Mouse (Mus musculus): ENCODE measurements at regions not wholly inside any gene's neighbourhood (a gene's known extent, or its start where the extent isn't known, plus 50 kb on each side); places are given as distances from the start of the nearest gene placed in this dataset.

DNA sequence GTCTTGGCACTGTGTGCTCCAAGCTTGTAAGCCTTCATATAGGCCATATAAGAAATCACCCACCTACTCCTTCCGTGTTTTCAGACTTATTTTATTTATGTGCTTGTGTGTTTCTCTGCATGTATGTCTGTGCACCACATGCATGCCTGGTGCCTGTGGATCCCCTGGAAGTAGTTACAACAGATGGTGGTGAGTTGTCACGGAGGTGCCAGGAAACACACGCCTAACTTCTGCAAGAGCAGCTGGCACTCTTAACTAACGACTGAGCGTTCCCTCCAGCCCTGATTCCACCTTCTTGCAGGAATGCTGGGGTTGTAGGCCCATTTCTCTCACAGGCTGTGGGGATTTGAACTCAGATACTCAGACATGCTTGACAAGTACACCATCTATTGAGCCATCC lies 80.6 kb upstream of the Sulf2 start:
- ATAC-seq: no peak
- Histone ChIP-seq H3K4me3 (ENCODE audit: low read depth, low read length) (no peak overlapping the region), H3K4me2 (ENCODE audit: low read depth, low read length) (no peak overlapping the region), H3K36me3 (replicated peaks; ENCODE audit: insufficient read depth, low read length) (no peaks in the 10 kb centered on the region), H3K9ac (replicated peaks) (no peak overlapping the region), H3K27me3 (ENCODE audit: insufficient read depth, low read length) (no peaks in the 10 kb centered on the region), H3K9me3 (ENCODE audit: low read length) (no peaks in the 10 kb centered on the region), H3K4me1 (ENCODE audit: insufficient read depth) (peaks cover 18% of the 10 kb centered on the region), H3K27ac (ENCODE audit: low read depth) (no peak overlapping the region)
- WGBS (ENCODE audit: insufficient replicate concordance): 69% methylated on average over 5 of the region's 5 CpGs
- no peak for DNase-seq
- TF ChIP-seq EP300 (IDR thresholded peaks at IDR 0.05; ENCODE audit: low read depth) (no peak), CTCF (IDR thresholded peaks at IDR 0.05; ENCODE audit: low read depth) (no peak)

DNA sequence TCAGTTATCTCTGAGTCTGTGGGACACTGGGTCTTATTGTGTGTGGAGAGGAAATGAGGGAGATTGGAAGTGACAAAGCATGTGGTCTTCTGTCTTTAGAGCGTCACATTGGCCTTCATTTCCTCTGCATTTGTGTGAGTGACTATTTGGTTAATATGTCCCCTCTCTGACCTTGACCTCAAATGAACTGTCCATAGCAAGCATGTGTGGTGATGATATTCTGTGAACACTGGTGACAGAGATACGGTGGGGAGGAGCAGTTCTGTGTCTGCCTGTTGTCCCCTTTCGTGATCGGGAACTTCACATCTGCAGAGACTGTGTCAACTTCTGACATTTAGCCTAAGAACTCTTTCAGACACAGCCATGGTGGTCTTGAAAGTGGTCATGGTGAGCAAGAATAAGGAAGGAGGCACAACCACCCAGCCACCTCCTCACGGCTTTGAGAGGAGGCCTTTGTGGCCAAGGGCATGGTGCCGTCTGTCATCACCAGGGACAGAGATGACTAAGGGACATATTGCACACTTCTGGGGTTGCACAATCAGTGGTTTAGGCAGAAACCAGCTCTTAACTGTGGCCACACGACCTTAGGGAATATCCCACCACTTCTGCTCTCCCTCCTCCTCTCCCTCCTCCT lies 79.2 kb upstream of the Sulf2 start:
- no peaks in the 10 kb centered on the region for H3K36me3 ChIP-seq (replicated peaks; ENCODE audit: insufficient read depth, low read length)
- H3K4me2 ChIP-seq (ENCODE audit: low read depth, low read length): no peak overlapping the region
- H3K27me3 ChIP-seq (ENCODE audit: insufficient read depth, low read length): no peaks in the 10 kb centered on the region
- H3K4me3 ChIP-seq (ENCODE audit: low read depth, low read length): no peak overlapping the region
- WGBS (ENCODE audit: insufficient replicate concordance): 48% methylated on average over 7 of the region's 7 CpGs
- peaks cover 18% of the 10 kb centered on the region for H3K4me1 ChIP-seq (ENCODE audit: insufficient read depth)
- peak overlapping the region; percentile 44 for H3K27ac ChIP-seq (ENCODE audit: low read depth)
- no peak for TF ChIP-seq CTCF (IDR thresholded peaks at IDR 0.05; ENCODE audit: low read depth)
- TF ChIP-seq EP300 (IDR thresholded peaks at IDR 0.05; ENCODE audit: low read depth): no peak
- DNase-seq: peak; percentile 76
- no peak overlapping the region for H3K9ac ChIP-seq (replicated peaks)
- no peaks in the 10 kb centered on the region for H3K9me3 ChIP-seq (ENCODE audit: low read length)
- peak; percentile 90 for ATAC-seq

DNA sequence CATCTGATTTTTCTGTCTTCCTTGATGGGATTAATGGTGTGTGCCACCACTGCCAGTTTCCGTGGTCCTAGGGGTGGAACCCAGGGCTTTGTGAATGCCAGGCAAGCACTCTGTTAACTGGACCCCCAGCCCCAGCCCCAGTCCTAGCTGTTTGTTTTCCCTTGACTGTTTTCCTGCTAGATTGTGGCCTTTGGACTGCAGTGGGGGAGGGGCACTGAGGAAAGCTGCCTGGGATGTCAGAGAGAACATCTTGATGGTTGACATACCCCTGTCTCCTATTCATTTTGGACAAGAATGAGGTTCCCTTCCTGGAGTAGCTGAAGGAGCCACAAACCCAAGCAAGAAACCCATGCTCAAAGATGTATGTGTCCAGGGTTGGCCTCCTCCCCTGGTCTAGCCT lies 77.8 kb upstream of the Sulf2 start:
- Histone ChIP-seq H3K9me3 (ENCODE audit: low read length) (no peaks in the 10 kb centered on the region), H3K27me3 (ENCODE audit: insufficient read depth, low read length) (no peaks in the 10 kb centered on the region), H3K4me2 (ENCODE audit: low read depth, low read length) (no peak overlapping the region), H3K4me3 (ENCODE audit: low read depth, low read length) (no peak overlapping the region), H3K36me3 (replicated peaks; ENCODE audit: insufficient read depth, low read length) (no peaks in the 10 kb centered on the region), H3K4me1 (ENCODE audit: insufficient read depth) (peaks cover 18% of the 10 kb centered on the region), H3K9ac (replicated peaks) (no peak overlapping the region), H3K27ac (ENCODE audit: low read depth) (no peak overlapping the region)
- no peak for TF ChIP-seq EP300 (IDR thresholded peaks at IDR 0.05; ENCODE audit: low read depth)
- no peak for TF ChIP-seq CTCF (IDR thresholded peaks at IDR 0.05; ENCODE audit: low read depth)
- 42% methylated on average over 1 of the region's 1 CpGs for WGBS (ENCODE audit: insufficient replicate concordance)
- ATAC-seq: no peak
- DNase-seq: no peak

- TF ChIP-seq CTCF (IDR thresholded peaks at IDR 0.05; ENCODE audit: low read depth) (no peak), EP300 (IDR thresholded peaks at IDR 0.05; ENCODE audit: low read depth) (no peak)
- peaks cover 18% of the 10 kb centered on the region for H3K4me1 ChIP-seq (ENCODE audit: insufficient read depth)
- no peaks in the 10 kb centered on the region for H3K27me3 ChIP-seq (ENCODE audit: insufficient read depth, low read length)
- H3K36me3 ChIP-seq (replicated peaks; ENCODE audit: insufficient read depth, low read length): no peaks in the 10 kb centered on the region
- no peak overlapping the region for H3K27ac ChIP-seq (ENCODE audit: low read depth)
- no peak overlapping the region for H3K4me3 ChIP-seq (ENCODE audit: low read depth, low read length)
- no peaks in the 10 kb centered on the region for H3K9me3 ChIP-seq (ENCODE audit: low read length)
- DNase-seq: no peak
- ATAC-seq: no peak
- no peak overlapping the region for H3K9ac ChIP-seq (replicated peaks)
- 37% methylated on average over 3 of the region's 3 CpGs for WGBS (ENCODE audit: insufficient replicate concordance)
- H3K4me2 ChIP-seq (ENCODE audit: low read depth, low read length): no peak overlapping the region
Measured at GRCm38 (mm10) chr2:166232376-166232775, 76.9 kb upstream of the Sulf2 start.

GRCm38 (mm10) chr2:166230617-166231016 lies 75.2 kb upstream of the Sulf2 start:
- no peaks in the 10 kb centered on the region for H3K9me3 ChIP-seq (ENCODE audit: low read length)
- H3K4me3 ChIP-seq (ENCODE audit: low read depth, low read length): no peak overlapping the region
- no peaks in the 10 kb centered on the region for H3K36me3 ChIP-seq (replicated peaks; ENCODE audit: insufficient read depth, low read length)
- ATAC-seq (no peak), DNase-seq (no peak)
- 80% methylated on average over 6 of the region's 6 CpGs for WGBS (ENCODE audit: insufficient replicate concordance)
- H3K4me1 ChIP-seq (ENCODE audit: insufficient read depth): peaks cover 21% of the 10 kb centered on the region
- no peaks in the 10 kb centered on the region for H3K27me3 ChIP-seq (ENCODE audit: insufficient read depth, low read length)
- H3K4me2 ChIP-seq (ENCODE audit: low read depth, low read length): no peak overlapping the region
- no peak overlapping the region for H3K9ac ChIP-seq (replicated peaks)
- H3K27ac ChIP-seq (ENCODE audit: low read depth): no peak overlapping the region
- no peak for TF ChIP-seq EP300 (IDR thresholded peaks at IDR 0.05; ENCODE audit: low read depth)

- Histone ChIP-seq H3K27me3 (ENCODE audit: insufficient read depth, low read length) (no peaks in the 10 kb centered on the region), H3K4me1 (ENCODE audit: insufficient read depth) (peaks cover 9% of the 10 kb centered on the region), H3K9ac (replicated peaks) (no peak overlapping the region), H3K4me2 (ENCODE audit: low read depth, low read length) (no peak overlapping the region), H3K9me3 (ENCODE audit: low read length) (no peaks in the 10 kb centered on the region), H3K4me3 (ENCODE audit: low read depth, low read length) (no peak overlapping the region), H3K27ac (ENCODE audit: low read depth) (no peak overlapping the region), H3K36me3 (replicated peaks; ENCODE audit: insufficient read depth, low read length) (no peaks in the 10 kb centered on the region)
- WGBS (ENCODE audit: insufficient replicate concordance): 25% methylated on average over 5 of the region's 6 CpGs
- ATAC-seq: no peak
- DNase-seq: no peak
- TF ChIP-seq EP300 (IDR thresholded peaks at IDR 0.05; ENCODE audit: low read depth) (no peak), CTCF (IDR thresholded peaks at IDR 0.05; ENCODE audit: low read depth) (no peak)
Measured at GRCm38 (mm10) chr2:166228356-166228755, 72.9 kb upstream of the Sulf2 start.

- Histone ChIP-seq H3K4me1 (ENCODE audit: insufficient read depth) (peaks cover 3% of the 10 kb centered on the region; the same call in 1 of the 2 replicates), H3K9ac (replicated peaks) (no peak overlapping the region), H3K27me3 (ENCODE audit: insufficient read depth, low read length) (no peaks in the 10 kb centered on the region), H3K27ac (ENCODE audit: low read depth) (no peak overlapping the region), H3K4me3 (ENCODE audit: low read depth, low read length) (no peak overlapping the region), H3K4me2 (ENCODE audit: low read depth, low read length) (no peak overlapping the region), H3K9me3 (ENCODE audit: low read length) (no peaks in the 10 kb centered on the region), H3K36me3 (replicated peaks; ENCODE audit: insufficient read depth, low read length) (no peaks in the 10 kb centered on the region)
- WGBS (ENCODE audit: insufficient replicate concordance): 50% methylated on average over 5 of the region's 5 CpGs
- TF ChIP-seq CTCF (IDR thresholded peaks at IDR 0.05; ENCODE audit: low read depth) (no peak), EP300 (IDR thresholded peaks at IDR 0.05; ENCODE audit: low read depth) (no peak)
- ATAC-seq (no peak), DNase-seq (no peak)
Measured at GRCm38 (mm10) chr2:166227496-166227895, 72.0 kb upstream of the Sulf2 start.

Data from liver, postnatal 0 days (tissue).